Mouse (Mus musculus) ES-E14 (cell line): ENCODE measurements around the gene Gna12.

Experiments used
- CHD2 ChIP-seq: IDR thresholded peaks from 2 replicates; pipeline ENCODE4 v1.6.1; 2014; ENCODE audit warnings: mild to moderate bottlenecking, low read depth, low read length, inconsistent platforms
- MAFK ChIP-seq: IDR thresholded peaks from 2 replicates; pipeline ENCODE4 v1.6.1; 2014; ENCODE audit warnings: mild to moderate bottlenecking, low read depth, low read length, inconsistent platforms; ENCODE audit not compliant: insufficient read depth
- ZC3H11A ChIP-seq: IDR thresholded peaks from 2 replicates; pipeline ENCODE4 v1.6.1; 2012; ENCODE audit warnings: low read depth, mild to moderate bottlenecking, inconsistent platforms, low read length, borderline replicate concordance

DNA sequence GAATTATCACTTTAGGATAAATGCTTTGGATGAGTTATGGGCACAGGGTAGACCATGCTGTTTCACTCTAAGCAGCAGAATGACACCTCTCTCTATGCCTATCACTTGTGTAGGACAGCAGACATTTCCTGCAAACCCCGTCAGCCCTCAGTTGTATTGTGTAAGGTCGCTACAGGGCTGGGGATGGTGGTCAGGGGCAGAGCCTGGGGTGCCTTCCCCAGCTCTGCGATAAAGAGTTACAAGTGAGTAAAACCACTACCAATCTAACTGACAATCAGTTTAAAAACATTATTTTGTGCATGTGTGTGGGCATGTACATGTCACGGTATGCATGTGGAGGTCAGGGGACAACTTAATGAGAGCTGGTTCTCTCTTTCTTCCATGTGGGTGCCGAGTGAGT is 49.1 kb downstream of the Gna12 start:
- no peak for TF ChIP-seq ZC3H11A
- TF ChIP-seq MAFK = no peak
- TF ChIP-seq CHD2 = no peak
